Mouse (Mus musculus) spleen, embryonic (tissue): Measurements from ENCODE around the gene Slc2a8.

Source experiments
- CTCF ChIA-PET: fragments of 350-600 bp; sonication (Branson Sonifier 250); formaldehyde crosslinking; loops from one replicate; lab custom pipeline; 2022; lab: Charles Lee

Slc2a8 gene

GRCm38 (mm10) chr2:32974216-32974615 lies 7.7 kb downstream of the Slc2a8 start:
- CTCF ChIA-PET = no interaction called here

GRCm38 (mm10) chr2:32971235-32971634 lies 10.6 kb downstream of the Slc2a8 start:
- CTCF ChIA-PET = no interaction called here

- CTCF ChIA-PET = interaction anchor here (0.5 to 1.0 kb wide), 2 partner anchors 162 to 377 kb away, joined by 3 read pairs; partner anchors contain the start of gene Garnl3
These were observed 12.6 kb downstream of the Slc2a8 start for GRCm38 (mm10) chr2:32969326-32969725.

GRCm38 (mm10) chr2:32968024-32968614 lies 13.8 kb downstream of the Slc2a8 start:
- CTCF ChIA-PET = no interaction called here

- CTCF ChIA-PET = no interaction called here
These were observed 14.9 kb downstream of the Slc2a8 start for GRCm38 (mm10) chr2:32966689-32967631.

DNA sequence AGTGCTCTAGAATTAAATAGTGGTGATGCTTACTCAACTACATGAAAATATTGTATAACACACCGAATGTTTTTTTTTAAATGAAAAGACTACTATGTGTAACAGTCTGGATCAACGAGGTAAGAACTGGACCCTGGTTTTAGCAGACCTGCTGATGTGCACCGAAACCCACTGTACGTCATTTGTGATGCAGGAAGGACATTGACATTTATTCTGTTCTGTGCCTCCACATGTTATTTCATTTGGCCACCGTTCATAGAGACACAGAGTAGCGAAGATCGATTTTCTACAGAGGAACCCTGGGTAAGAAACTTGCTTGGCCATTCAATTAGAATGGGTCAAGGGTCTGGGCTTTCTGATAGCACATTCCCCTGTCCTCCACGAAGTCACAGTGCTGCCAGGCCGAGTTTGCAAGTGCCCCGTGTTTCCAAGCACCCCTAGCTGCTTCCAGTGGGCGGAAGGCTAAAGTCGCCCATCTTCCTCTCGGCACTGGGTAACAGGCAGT lies 15.6 kb downstream of the Slc2a8 start:
- CTCF ChIA-PET = no interaction called here

DNA sequence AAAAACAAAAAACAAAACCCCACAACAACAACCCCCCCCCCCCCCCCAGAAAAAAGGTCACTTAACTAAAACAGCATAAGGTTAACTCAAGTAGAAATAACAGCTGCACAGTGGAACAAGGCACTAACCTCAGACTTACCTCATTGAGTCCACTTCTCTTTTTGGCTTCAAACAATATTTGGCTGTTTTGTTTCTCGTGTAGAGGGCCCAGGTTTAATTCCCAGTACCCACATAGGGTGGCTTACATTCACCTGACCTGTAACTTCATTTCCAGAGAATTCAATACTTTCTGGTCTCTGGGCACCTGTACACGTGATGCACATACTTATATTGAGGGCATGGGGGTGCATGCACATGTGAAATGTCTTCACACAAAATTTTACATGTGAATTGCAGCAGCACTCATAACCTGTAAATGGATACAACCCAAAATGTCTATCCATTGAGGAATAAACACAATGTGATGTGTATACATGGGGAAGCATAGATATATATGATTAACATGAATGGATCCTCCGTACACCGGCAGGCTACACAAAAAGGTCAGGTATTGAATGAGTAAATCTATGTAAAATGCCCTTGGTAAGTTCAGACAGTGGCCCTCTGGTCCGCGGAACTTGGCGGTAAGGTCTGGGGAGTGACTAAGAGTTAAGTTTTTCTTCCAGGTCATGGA lies 16.2 kb downstream of the Slc2a8 start:
- CTCF ChIA-PET = interaction anchor here (0.7 kb wide), 1 partner anchor 22 kb away, joined by 13 read pairs; no protein-coding TSS in a partner anchor

- CTCF ChIA-PET = interaction anchor here (0.5 to 0.7 kb wide), 2 partner anchors 22 to 307 kb away, joined by 3 to 13 read pairs; no protein-coding TSS in a partner anchor
These were observed 17.0 kb downstream of the Slc2a8 start for GRCm38 (mm10) chr2:32964659-32965457.

- CTCF ChIA-PET = interaction anchor here (0.5 to 0.9 kb wide), 2 partner anchors 231 to 306 kb away, joined by 3 to 4 read pairs; no protein-coding TSS in a partner anchor
These were observed 17.9 kb downstream of the Slc2a8 start for GRCm38 (mm10) chr2:32963981-32964380.

- CTCF ChIA-PET = interaction anchor here (0.9 kb wide), 1 partner anchor 231 kb away, joined by 4 read pairs; no protein-coding TSS in a partner anchor
These were observed 18.3 kb downstream of the Slc2a8 start for GRCm38 (mm10) chr2:32963544-32963943.

DNA sequence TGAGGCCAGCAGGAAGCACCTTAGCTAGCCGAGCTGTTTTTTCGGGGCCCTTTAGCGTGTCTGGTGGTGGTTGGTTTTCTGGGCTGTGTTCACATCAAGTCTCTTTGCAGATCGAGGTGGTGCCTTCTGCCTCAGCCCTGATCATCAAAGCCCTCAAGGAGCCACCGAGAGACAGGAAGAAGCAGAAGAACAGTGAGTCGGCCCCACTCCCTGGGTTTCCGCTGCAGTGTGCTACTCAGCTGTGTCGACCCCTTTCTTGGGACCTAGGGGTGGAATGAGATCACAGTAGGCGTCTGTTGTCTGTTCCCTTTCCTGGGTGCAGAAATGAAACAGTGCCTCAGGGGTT lies 19.0 kb downstream of the Slc2a8 start:
- CTCF ChIA-PET = no interaction called here

- CTCF ChIA-PET = no interaction called here
These were observed 19.6 kb downstream of the Slc2a8 start for GRCm38 (mm10) chr2:32962062-32962874.

DNA sequence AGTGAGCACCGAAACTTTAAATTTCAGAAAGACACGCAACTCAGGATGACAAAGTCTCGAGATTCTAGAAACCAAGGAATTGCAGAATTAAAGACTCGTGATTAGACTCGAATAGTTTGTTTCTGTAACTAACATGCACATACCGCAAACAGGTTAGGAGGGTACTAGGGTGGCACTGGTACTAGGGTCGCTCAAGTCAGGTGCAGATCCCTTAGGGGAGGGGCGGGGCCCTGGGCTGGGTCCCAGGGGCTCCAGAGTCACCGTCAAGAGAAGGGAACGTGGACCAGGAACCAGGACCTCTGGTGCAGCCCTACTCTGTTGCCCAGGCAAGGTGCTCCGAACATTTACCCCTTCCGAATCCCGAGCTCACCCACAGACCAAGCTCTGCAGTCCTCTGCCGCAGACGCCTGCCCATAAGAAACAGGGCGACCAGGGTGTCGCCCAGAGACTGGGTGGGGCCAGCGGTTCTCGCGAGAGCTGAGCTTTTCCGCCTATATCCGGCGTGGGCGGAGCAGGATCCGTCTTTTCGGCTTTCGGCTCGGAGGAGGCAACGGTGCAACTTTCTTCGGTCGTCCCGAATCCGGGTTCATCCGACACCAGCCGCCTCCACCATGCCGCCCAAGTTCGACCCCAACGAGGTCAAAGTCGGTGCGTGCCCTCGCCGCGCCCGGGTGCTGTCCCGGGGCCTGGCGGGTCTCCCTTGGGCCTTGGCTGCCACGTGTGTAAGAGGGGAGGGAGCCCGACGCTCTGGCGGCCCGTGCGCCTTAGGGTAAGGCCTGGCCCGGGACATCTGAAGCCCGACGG lies 20.5 kb downstream of the Slc2a8 start, which contains the start of the genes Rpl12 and Lrsam1:
Gene Rpl12 (plus strand): TSS at position 368 of the 804 bp plus-strand sequence.
Gene Lrsam1 (minus strand): TSS at position 423 of the 804 bp plus-strand sequence.
- CTCF ChIA-PET = no interaction called here

DNA sequence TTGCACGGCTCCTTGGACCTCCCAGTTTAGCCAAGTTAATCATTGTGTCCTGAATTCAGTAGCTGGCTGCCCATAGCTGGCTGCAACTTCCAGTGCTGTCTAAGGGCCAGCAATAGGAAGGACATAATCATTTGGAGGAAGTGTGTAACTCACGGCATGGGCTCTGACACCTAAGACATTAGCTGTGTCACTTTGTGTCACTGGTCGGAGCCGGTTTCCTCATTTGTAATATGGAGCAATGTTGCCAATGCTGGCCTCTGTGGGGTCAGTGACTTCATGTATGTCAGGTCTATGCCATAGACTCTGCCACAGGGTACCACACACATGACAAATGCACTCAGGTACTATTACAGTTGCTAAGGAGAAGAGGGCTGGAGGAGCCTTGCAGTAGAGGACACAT lies 21.6 kb downstream of the Slc2a8 start:
- CTCF ChIA-PET = no interaction called here

GRCm38 (mm10) chr2:32957344-32957743 lies 24.5 kb downstream of the Slc2a8 start:
- CTCF ChIA-PET = interaction anchor here (1.0 kb wide), 1 partner anchor 21 kb away, joined by 3 read pairs; no protein-coding TSS in a partner anchor

DNA sequence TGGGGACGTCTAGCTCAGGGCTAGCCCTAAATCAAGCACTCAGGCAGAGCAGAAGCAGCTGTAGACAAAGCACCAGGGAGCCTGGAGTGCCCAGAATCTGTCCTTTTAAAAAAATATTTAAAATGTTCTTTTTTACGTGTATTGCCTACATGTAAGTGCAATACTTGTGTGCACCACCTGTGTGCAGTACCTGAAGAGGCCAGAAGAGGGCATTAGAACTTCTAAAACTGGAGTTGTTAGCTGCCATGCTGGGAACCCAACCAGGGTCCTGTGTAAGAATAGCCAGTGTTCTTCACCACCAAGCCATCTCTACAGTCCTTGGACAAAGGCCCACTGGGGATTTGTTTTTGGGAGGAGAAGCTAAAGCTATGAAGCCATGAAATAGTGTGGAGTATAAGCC lies 27.3 kb downstream of the Slc2a8 start:
- CTCF ChIA-PET = no interaction called here

GRCm38 (mm10) chr2:32947454-32947853 lies 34.4 kb downstream of the Slc2a8 start:
- CTCF ChIA-PET = no interaction called here

GRCm38 (mm10) chr2:32940483-32940882 lies 41.4 kb downstream of the Slc2a8 start:
- CTCF ChIA-PET = interaction anchor here (0.6 kb wide), 1 partner anchor 29 kb away, joined by 3 read pairs; no protein-coding TSS in a partner anchor

DNA sequence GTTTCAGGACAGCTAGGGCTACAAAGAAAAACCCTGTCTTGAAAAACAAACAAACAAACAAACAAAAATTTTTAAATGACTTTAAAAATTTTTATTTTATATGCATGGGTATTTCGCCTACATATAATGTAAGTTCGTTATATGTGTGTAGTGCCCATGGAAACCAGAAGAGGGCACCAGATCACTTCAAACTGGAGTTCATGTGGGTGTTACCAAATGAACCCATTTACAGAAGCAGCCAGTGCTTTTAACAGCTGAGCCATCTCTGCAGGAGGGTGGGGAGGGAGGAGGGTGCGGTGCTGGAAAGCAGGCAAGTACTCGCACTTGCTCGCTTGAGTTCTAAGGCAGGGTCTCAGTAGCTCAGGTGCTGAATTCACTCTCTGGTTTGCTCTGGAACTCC lies 42.5 kb downstream of the Slc2a8 start:
- CTCF ChIA-PET = no interaction called here
